7 mouse cellular contexts compared by ENCODE assay signal in genomic region chr4:134101979-134102741, GRCm38 (mm10). TPM values are rescaled to one million over a fixed set of nuclear protein-coding genes. Genes with fewer than 3 reads are reported as not detected.
DNase-seq lines count a peak whose midpoint lies in the region; ATAC-seq lines count a peak whose summit lies in the region.

Gene Ubxn11 (plus strand): TSS chr4:134102570.

- no peaks in the 10 kb centered on the region for H3K4me1 ChIP-seq in embryonic facial prominence, embryonic 11.5 days (ENCODE audit: control insufficient read depth, insufficient read depth, low read length)
- H3K4me1 ChIP-seq in limb, embryonic 10.5 days = peaks cover 27% of the 10 kb centered on the region
- H3K4me1 ChIP-seq in midbrain, embryonic 13.5 days (replicated peaks) = peaks cover 8% of the 10 kb centered on the region

- 17% methylated on average over 34 of the region's 34 CpGs for WGBS in embryonic facial prominence, embryonic 11.5 days
- 17% methylated on average over 34 of the region's 34 CpGs for WGBS in limb, embryonic 10.5 days
- 16% methylated on average over 34 of the region's 34 CpGs for WGBS in midbrain, embryonic 13.5 days

- no peak within 1 kb of the TSS for H3K27ac ChIP-seq in embryonic facial prominence, embryonic 11.5 days (replicated peaks; ENCODE audit: low read depth, low read length)
- peak within 1 kb of the TSS; percentile 81 for H3K27ac ChIP-seq in limb, embryonic 10.5 days
- H3K27ac ChIP-seq in midbrain, embryonic 13.5 days = 0 out of 2 replicates have a peak within 1 kb of the TSS, but pooled peaks have one; percentile 49

- H3K36me3 ChIP-seq in embryonic facial prominence, embryonic 11.5 days (replicated peaks; ENCODE audit: control insufficient read depth, insufficient read depth, low read depth, low read length) = no peaks in the 10 kb centered on the region
- no peaks in the 10 kb centered on the region for H3K36me3 ChIP-seq in limb, embryonic 10.5 days
- H3K36me3 ChIP-seq in midbrain, embryonic 13.5 days = no peaks in the 10 kb centered on the region

- H3K4me2 ChIP-seq in embryonic facial prominence, embryonic 11.5 days (ENCODE audit: low read depth, low read length) = peak within 1 kb of the TSS; percentile 59
- H3K4me2 ChIP-seq in midbrain, embryonic 13.5 days (replicated peaks) = peak within 1 kb of the TSS; percentile 63

- DNase-seq in adrenal gland, postnatal 14 days = peak; percentile 95
- peak; percentile 94 for DNase-seq in embryonic facial prominence, embryonic 11.5 days (ENCODE audit: low spot score)
- peak; percentile 90 for DNase-seq in kidney, adult 11 months
- peak; percentile 88 for DNase-seq in limb, embryonic 10.5 days (ENCODE audit: low spot score)
- DNase-seq in spleen, adult 12 weeks (ENCODE audit: low spot score) = peak; percentile 77

- no peaks in the 10 kb centered on the region for H3K9me3 ChIP-seq in embryonic facial prominence, embryonic 11.5 days (replicated peaks; ENCODE audit: control insufficient read depth, low read length)
- H3K9me3 ChIP-seq in limb, embryonic 10.5 days (replicated peaks) = no peaks in the 10 kb centered on the region
- H3K9me3 ChIP-seq in midbrain, embryonic 13.5 days = no peaks in the 10 kb centered on the region

- peak within 1 kb of the TSS; percentile 58 for H3K9ac ChIP-seq in embryonic facial prominence, embryonic 11.5 days (replicated peaks; ENCODE audit: low read length)
- H3K9ac ChIP-seq in midbrain, embryonic 13.5 days (replicated peaks) = peak within 1 kb of the TSS; percentile 70

- ATAC-seq in embryonic facial prominence, embryonic 11.5 days (replicated peaks; ENCODE audit: insufficient number of reproducible peaks, low FRiP score, low TSS enrichment, low read depth) = peak; percentile 95
- peak; percentile 78 for ATAC-seq in granulocyte monocyte progenitor cell, adult 5-6 weeks (replicated peaks; ENCODE audit: poor library complexity, severe bottlenecking)
- ATAC-seq in midbrain, embryonic 13.5 days = peak; percentile 99

- no peaks in the 10 kb centered on the region for H3K27me3 ChIP-seq in embryonic facial prominence, embryonic 11.5 days (ENCODE audit: control insufficient read depth, insufficient read depth, low read length)
- no peaks in the 10 kb centered on the region for H3K27me3 ChIP-seq in limb, embryonic 10.5 days (ENCODE audit: low read depth, poor library complexity, severe bottlenecking)
- no peaks in the 10 kb centered on the region for H3K27me3 ChIP-seq in midbrain, embryonic 13.5 days

- peak within 1 kb of the TSS; percentile 61 for H3K4me3 ChIP-seq in embryonic facial prominence, embryonic 11.5 days (ENCODE audit: low read depth, low read length)
- H3K4me3 ChIP-seq in limb, embryonic 10.5 days = peak within 1 kb of the TSS; percentile 84
- H3K4me3 ChIP-seq in midbrain, embryonic 13.5 days (replicated peaks) = peak within 1 kb of the TSS; percentile 75

RNA-seq across cellular contexts. Expression of gene Ubxn11, which starts in this region (rescaled TPM):
- total RNA-seq in adrenal gland, postnatal 14 days (2021) = 6.2 and 8.4 TPM in 2 replicates
- polyA plus RNA-seq in embryonic facial prominence, embryonic 11.5 days (2014; fragmentation: Nextera tagmentation; extraction: Ambion mirVana) = 5.7 and 6.0 TPM in 2 replicates
- 14.4 and 30.2 TPM in 2 replicates for total RNA-seq in granulocyte monocyte progenitor cell, adult 5-6 weeks (2014; fragmentation: Nextera tagmentation)
- 4.8 and 11.2 TPM in 2 replicates for total RNA-seq in granulocyte monocyte progenitor cell, adult 5-6 weeks (2017)
- polyA plus RNA-seq in limb, embryonic 10.5 days (2016; fragmentation: Nextera tagmentation; extraction: Ambion mirVana) = 5.1 and 6.5 TPM in 2 replicates
- 9.3 and 11.4 TPM in 2 replicates for polyA plus RNA-seq in midbrain, embryonic 13.5 days (2015; fragmentation: Nextera tagmentation; extraction: Ambion mirVana)
